Mouse (Mus musculus) heart, postnatal 0 days (tissue): Measurements from ENCODE around the gene Tm4sf19. TPM values are rescaled to one million over a fixed set of nuclear protein-coding genes. Genes with fewer than 3 reads are reported as not detected.

Experiments
- ATAC-seq: fragments of 200-750 bp; cut with Nextera tagmentation; 2 replicates; pipeline ENCODE4 v1.8.0; 2017; ENCODE audit warnings: low read depth, moderate number of reproducible peaks, moderate library complexity; ENCODE audit not compliant: insufficient read depth
- DNase-seq: peaks from one replicate; pipeline ENCODE4 v3.0.0-alpha.2; 2016; ENCODE audit warnings: low spot score
- H3K27ac ChIP-seq: fragments of 300-500 bp; sonication (generic); 2 replicates; pipeline ENCODE4 v1.5.1; 2014; ENCODE audit warnings: low read depth, mild to moderate bottlenecking
- H3K27me3 ChIP-seq: fragments of 300-500 bp; sonication (generic); 2 replicates; pipeline ENCODE4 v1.6.1; 2014; ENCODE audit warnings: low read length, mixed read lengths; ENCODE audit not compliant: control insufficient read depth, insufficient read depth
- H3K36me3 ChIP-seq: fragments of 300-500 bp; sonication (generic); replicated peaks from 2 replicates; pipeline ENCODE4 v1.6.1; 2014; ENCODE audit warnings: low read length, mixed read lengths; ENCODE audit not compliant: control insufficient read depth, insufficient read depth
- H3K4me1 ChIP-seq: fragments of 300-500 bp; sonication (generic); 2 replicates; pipeline ENCODE4 v1.6.1; 2014; ENCODE audit warnings: antibody characterized with exemption; ENCODE audit not compliant: control insufficient read depth, insufficient read depth
- H3K4me2 ChIP-seq: fragments of 300-500 bp; sonication (generic); 2 replicates; pipeline ENCODE4 v1.6.1; 2014; ENCODE audit warnings: low read depth, mild to moderate bottlenecking, low read length, moderate library complexity
- H3K4me3 ChIP-seq: fragments of 300-500 bp; sonication (generic); 2 replicates; pipeline ENCODE4 v1.5.1; 2014; ENCODE audit warnings: low read depth, low read length
- H3K9ac ChIP-seq: fragments of 300-500 bp; sonication (generic); replicated peaks from 2 replicates; pipeline ENCODE4 v1.6.1; 2014; ENCODE audit warnings: low read depth, low read length, mixed read lengths
- H3K9me3 ChIP-seq: fragments of 300-500 bp; sonication (generic); replicated peaks from 2 replicates; pipeline ENCODE4 v1.6.1; 2016; ENCODE audit warnings: low read length; ENCODE audit not compliant: control insufficient read depth
- CTCF ChIP-seq: IDR thresholded peaks from 2 replicates; pipeline ENCODE4 v1.5.1; 2016; ENCODE audit warnings: antibody characterized with exemption, control low read depth, low read depth
- EP300 ChIP-seq: IDR thresholded peaks from 2 replicates; pipeline ENCODE4 v1.6.1; 2016; ENCODE audit warnings: antibody characterized with exemption, low read depth
- WGBS: fragments of 180-500 bp; shearing (Covaris S2); extraction: QIAGEN DNeasy Blood & Tissue Kit; methylation state at CpG from one replicate; pipeline ENCODE4 v1.1.7; 2014; 5-methylcytosine and 5-hydroxymethylcytosine counted together
- polyA plus RNA-seq: library from polyadenylated mRNA; unstranded; fragments of >200 nt; fragmentation: Nextera tagmentation; extraction: Ambion mirVana; gene quantifications from 2 replicates; pipeline ENCODE4 v1.2.1, GENCODE M21; 2015
- total RNA-seq: library from RNA; depleted of rRNA; stranded (reverse); fragments of >200 nt; gene quantifications from 2 replicates; pipeline ENCODE4 v1.2.3, GENCODE M21; 2014; ENCODE audit warnings: low replicate concordance

Gene Tm4sf19
- total and polyA plus RNA-seq, 2 experiments from 2014 or later = not detected

GRCm38 (mm10) chr16:32431047-32431591, 30.8 kb downstream of the Tm4sf19 start:
- Histone ChIP-seq H3K4me1 (peaks cover 13% of the 10 kb centered on the region), H3K27ac (peak overlapping the region; percentile 87), H3K4me2 (peak overlapping the region; percentile 85), H3K27me3 (no peaks in the 10 kb centered on the region), H3K4me3 (peak overlapping the region; percentile 75), H3K36me3 (no peaks in the 10 kb centered on the region), H3K9me3 (no peaks in the 10 kb centered on the region), H3K9ac (peak overlapping the region; percentile 81)
- TF ChIP-seq EP300 = no peak
- DNase-seq = peak; percentile 24
- WGBS = under 1% methylated on average over 28 of the region's 28 CpGs
- ATAC-seq = peak; percentile 46

- Histone ChIP-seq H3K4me3 (peak overlapping the region; percentile 75), H3K9ac (peak overlapping the region; percentile 81), H3K4me1 (peaks cover 13% of the 10 kb centered on the region), H3K36me3 (no peaks in the 10 kb centered on the region), H3K4me2 (peak overlapping the region; percentile 85), H3K9me3 (no peaks in the 10 kb centered on the region), H3K27me3 (no peaks in the 10 kb centered on the region), H3K27ac (no peak overlapping the region)
- TF ChIP-seq EP300 (no peak), CTCF (no peak)
- 84% methylated on average over 1 of the region's 1 CpGs for WGBS
- no peak for ATAC-seq
- DNase-seq = no peak
These were observed 31.6 kb downstream of the Tm4sf19 start for GRCm38 (mm10) chr16:32431926-32432325.

GRCm38 (mm10) chr16:32433138-32433537, 32.8 kb downstream of the Tm4sf19 start:
- WGBS = 78% methylated on average over 2 of the region's 2 CpGs

GRCm38 (mm10) chr16:32434066-32434465, 33.8 kb downstream of the Tm4sf19 start:
- no peaks in the 10 kb centered on the region for H3K27me3 ChIP-seq
- no peak overlapping the region for H3K4me3 ChIP-seq
- H3K9me3 ChIP-seq = no peaks in the 10 kb centered on the region
- peak overlapping the region; percentile 26; the same call in 1 of the 2 replicates for H3K27ac ChIP-seq
- WGBS = 21% methylated on average over 6 of the region's 6 CpGs
- DNase-seq (peak; percentile 62), ATAC-seq (no peak)
- H3K4me2 ChIP-seq = peak overlapping the region; percentile 29; the same call in 1 of the 2 replicates
- H3K36me3 ChIP-seq = 0 out of 2 replicates have a peak, but pooled peaks cover 4% of the 10 kb centered on the region
- no peak overlapping the region; the same call in 1 of the 2 replicates for H3K9ac ChIP-seq
- no peak for TF ChIP-seq CTCF
- TF ChIP-seq EP300 = no peak
- H3K4me1 ChIP-seq = peaks cover 13% of the 10 kb centered on the region

More at GRCm38 (mm10) chr16:32433138-32433537, 32.8 kb downstream of the Tm4sf19 start:
- H3K4me2 ChIP-seq = no peak overlapping the region
- no peaks in the 10 kb centered on the region for H3K27me3 ChIP-seq
- H3K27ac ChIP-seq = no peak overlapping the region
- TF ChIP-seq CTCF (no peak), EP300 (no peak)
- ATAC-seq (no peak), DNase-seq (no peak)
- peaks cover 13% of the 10 kb centered on the region for H3K4me1 ChIP-seq
- H3K36me3 ChIP-seq = 0 out of 2 replicates have a peak, but pooled peaks cover 4% of the 10 kb centered on the region
- H3K9ac ChIP-seq = no peak overlapping the region
- no peak overlapping the region for H3K4me3 ChIP-seq
- H3K9me3 ChIP-seq = no peaks in the 10 kb centered on the region

- no peak for DNase-seq
- Histone ChIP-seq H3K4me3 (no peak overlapping the region), H3K27ac (peak overlapping the region; percentile 46; the same call in 1 of the 2 replicates), H3K4me2 (no peak overlapping the region), H3K36me3 (0 out of 2 replicates have a peak, but pooled peaks cover 4% of the 10 kb centered on the region), H3K4me1 (peaks cover 13% of the 10 kb centered on the region), H3K27me3 (no peaks in the 10 kb centered on the region), H3K9ac (no peak overlapping the region), H3K9me3 (no peaks in the 10 kb centered on the region)
- ATAC-seq = no peak
- TF ChIP-seq EP300 (no peak), CTCF (no peak)
These were observed 34.4 kb downstream of the Tm4sf19 start for GRCm38 (mm10) chr16:32434691-32435090.

- no peak overlapping the region for H3K9ac ChIP-seq
- ATAC-seq = no peak
These were observed 36.4 kb downstream of the Tm4sf19 start for GRCm38 (mm10) chr16:32436657-32437056.

More at GRCm38 (mm10) chr16:32436657-32437056, 36.4 kb downstream of the Tm4sf19 start:
- Histone ChIP-seq H3K9me3 (no peaks in the 10 kb centered on the region), H3K27ac (no peak overlapping the region), H3K4me2 (no peak overlapping the region), H3K36me3 (0 out of 2 replicates have a peak, but pooled peaks cover 4% of the 10 kb centered on the region), H3K27me3 (no peaks in the 10 kb centered on the region), H3K4me1 (peaks cover 10% of the 10 kb centered on the region), H3K4me3 (no peak overlapping the region)
- TF ChIP-seq EP300 = no peak
- TF ChIP-seq CTCF = no peak
- 37% methylated on average over 1 of the region's 1 CpGs for WGBS
- no peak for DNase-seq
